Mouse (Mus musculus) forebrain, postnatal 0 days (tissue): ENCODE measurements around the gene Olfr1246. TPM values are rescaled to one million over a fixed set of nuclear protein-coding genes. Genes with fewer than 3 reads are reported as not detected.
"Not testable (repeated sequence)": the region's sequence is repeated elsewhere in the genome, so short reads cannot be mapped to it uniquely, and the experiment has no call there.

ENCODE experiments used
- ATAC-seq: fragments of 200-750 bp; cut with Nextera tagmentation; 2 replicates; pipeline ENCODE4 v1.8.0; 2017; ENCODE audit warnings: mild to moderate bottlenecking, moderate library complexity
- DNase-seq: peaks from one replicate; pipeline ENCODE4 v3.0.0-alpha.2; 2015
- H3K27ac ChIP-seq: fragments of 300-500 bp; sonication (generic); 2 replicates; pipeline ENCODE4 v1.5.1; 2014; ENCODE audit warnings: low read depth, mild to moderate bottlenecking, antibody characterized with exemption, low read length, moderate library complexity, mixed read lengths
- H3K27me3 ChIP-seq: fragments of 300-500 bp; sonication (generic); 2 replicates; pipeline ENCODE4 v1.6.1; 2014; ENCODE audit warnings: mild to moderate bottlenecking, low read length, mixed read lengths; ENCODE audit not compliant: insufficient read depth
- H3K36me3 ChIP-seq: fragments of 300-500 bp; sonication (generic); 2 replicates; pipeline ENCODE4 v1.6.1; 2014; ENCODE audit warnings: mild to moderate bottlenecking, moderate library complexity; ENCODE audit not compliant: insufficient read depth
- H3K4me1 ChIP-seq: fragments of 300-500 bp; sonication (generic); 2 replicates; pipeline ENCODE4 v1.6.1; 2014; ENCODE audit warnings: antibody characterized with exemption; ENCODE audit not compliant: insufficient read depth
- H3K4me2 ChIP-seq: fragments of 300-500 bp; sonication (generic); 2 replicates; pipeline ENCODE4 v1.6.1; 2014; ENCODE audit warnings: low read depth, mild to moderate bottlenecking, moderate library complexity
- H3K4me3 ChIP-seq: fragments of 300-500 bp; sonication (generic); 2 replicates; pipeline ENCODE4 v1.5.1; 2014; ENCODE audit warnings: low read depth, low read length, mixed read lengths
- H3K9ac ChIP-seq: fragments of 300-500 bp; sonication (generic); 2 replicates; pipeline ENCODE4 v1.6.1; 2014; ENCODE audit warnings: mild to moderate bottlenecking
- H3K9me3 ChIP-seq: fragments of 300-500 bp; sonication (generic); 2 replicates; pipeline ENCODE4 v1.6.1; 2016; ENCODE audit warnings: low read length
- CTCF ChIP-seq: sonication (generic); IDR thresholded peaks from 2 replicates; pipeline ENCODE4 v1.5.1; 2016; ENCODE audit warnings: antibody characterized with exemption, control low read depth, low read depth
- WGBS: fragments of 180-500 bp; shearing (Covaris S2); extraction: QIAGEN DNeasy Blood & Tissue Kit; methylation state at CpG from one replicate; pipeline ENCODE4 v1.1.7; 2014; 5-methylcytosine and 5-hydroxymethylcytosine counted together
- polyA plus RNA-seq: library from polyadenylated mRNA; unstranded; fragments of >200 nt; fragmentation: Nextera tagmentation; extraction: Ambion mirVana; gene quantifications from 2 replicates; pipeline ENCODE4 v1.2.1, GENCODE M21; 2015
- total RNA-seq: library from RNA; depleted of rRNA; stranded (reverse); fragments of >200 nt; gene quantifications from 2 replicates; pipeline ENCODE4 v1.2.3, GENCODE M21; 2014; rRNA removed

Olfr1246 gene
- not detected in 2 replicates for total RNA-seq
- not detected in 2 replicates for polyA plus RNA-seq

GRCm38 (mm10) chr2:89593057-89593456, at the start of gene Olfr1246:
Gene Olfr1246, minus strand, starts transcription at chr2:89593157.
- Histone ChIP-seq H3K9me3 (no peaks in the 10 kb centered on the region), H3K4me1 (no peaks in the 10 kb centered on the region), H3K4me2 (no peak within 1 kb of the TSS), H3K27me3 (no peaks in the 10 kb centered on the region), H3K27ac (no peak within 1 kb of the TSS), H3K9ac (no peak within 1 kb of the TSS), H3K4me3 (no peak within 1 kb of the TSS), H3K36me3 (no peaks in the 10 kb centered on the region)
- DNase-seq (no peak), ATAC-seq (no peak)
- TF ChIP-seq CTCF: no peak
- WGBS: 83% methylated on average over 2 of the region's 2 CpGs

- Histone ChIP-seq H3K9ac (no peak within 1 kb of the TSS), H3K27ac (no peak within 1 kb of the TSS), H3K27me3 (no peaks in the 10 kb centered on the region), H3K4me2 (no peak within 1 kb of the TSS), H3K9me3 (no peaks in the 10 kb centered on the region), H3K36me3 (no peaks in the 10 kb centered on the region), H3K4me3 (no peak within 1 kb of the TSS), H3K4me1 (no peaks in the 10 kb centered on the region)
- TF ChIP-seq CTCF: no peak
- ATAC-seq (no peak), DNase-seq (no peak)
- 88% methylated on average over 2 of the region's 2 CpGs for WGBS
Measured at GRCm38 (mm10) chr2:89634883-89635282, 41.9 kb upstream of the Olfr1246 start, which contains the start of gene Olfr1249. Gene Olfr1249, minus strand, starts transcription at chr2:89634983.

- H3K4me2 ChIP-seq, H3K27ac ChIP-seq, ATAC-seq, H3K4me3 ChIP-seq, H3K9ac ChIP-seq, H3K9me3 ChIP-seq, H3K36me3 ChIP-seq, H3K27me3 ChIP-seq, DNase-seq, H3K4me1 ChIP-seq: not testable (repeated sequence)
- 93% methylated on average over 1 of the region's 1 CpGs for WGBS
Measured at GRCm38 (mm10) chr2:89618145-89618544, 25.2 kb upstream of the Olfr1246 start, which contains the start of gene Olfr1248. Gene Olfr1248, minus strand, starts transcription at chr2:89618245.

GRCm38 (mm10) chr2:89614030-89614429, 21.1 kb upstream of the Olfr1246 start, which contains the start of gene Olfr1247:
Gene Olfr1247, minus strand, starts transcription at chr2:89614130.
- no peak within 1 kb of the TSS for H3K27ac ChIP-seq
- no peak for DNase-seq
- H3K36me3 ChIP-seq: no peaks in the 10 kb centered on the region
- ATAC-seq: no peak
- H3K9me3 ChIP-seq: no peaks in the 10 kb centered on the region
- TF ChIP-seq CTCF: no peak
- no peak within 1 kb of the TSS for H3K9ac ChIP-seq
- H3K27me3 ChIP-seq: no peaks in the 10 kb centered on the region
- H3K4me3 ChIP-seq: no peak within 1 kb of the TSS
- WGBS: 95% methylated on average over 2 of the region's 2 CpGs
- H3K4me1 ChIP-seq: no peaks in the 10 kb centered on the region
- H3K4me2 ChIP-seq: no peak within 1 kb of the TSS

GRCm38 (mm10) chr2:89578347-89578746, 14.6 kb downstream of the Olfr1246 start, which contains the start of gene Olfr1245:
Gene Olfr1245, minus strand, starts transcription at chr2:89578447.
- WGBS: 76% methylated on average over 1 of the region's 1 CpGs
- ATAC-seq (no peak), DNase-seq (no peak)
- H3K4me2 ChIP-seq: no peak within 1 kb of the TSS
- no peaks in the 10 kb centered on the region for H3K4me1 ChIP-seq
- no peak for TF ChIP-seq CTCF
- H3K27ac ChIP-seq: no peak within 1 kb of the TSS
- no peaks in the 10 kb centered on the region for H3K27me3 ChIP-seq
- no peaks in the 10 kb centered on the region for H3K9me3 ChIP-seq
- H3K9ac ChIP-seq: no peak within 1 kb of the TSS
- H3K36me3 ChIP-seq: no peaks in the 10 kb centered on the region
- H3K4me3 ChIP-seq: no peak within 1 kb of the TSS

GRCm38 (mm10) chr2:89562706-89563105, 30.3 kb downstream of the Olfr1246 start:
- not testable (repeated sequence) for H3K4me3 ChIP-seq, H3K4me2 ChIP-seq, H3K4me1 ChIP-seq, ATAC-seq, DNase-seq, H3K9ac ChIP-seq, H3K9me3 ChIP-seq, H3K27me3 ChIP-seq, H3K36me3 ChIP-seq, H3K27ac ChIP-seq
- WGBS: 47% methylated on average over 2 of the region's 2 CpGs

GRCm38 (mm10) chr2:89544516-89544915, 48.4 kb downstream of the Olfr1246 start:
- DNase-seq (peak; percentile 54), ATAC-seq (no peak)
- peak; percentile 67 for TF ChIP-seq CTCF
- H3K9me3 ChIP-seq: no peaks in the 10 kb centered on the region
- H3K4me1 ChIP-seq: no peaks in the 10 kb centered on the region
- H3K27me3 ChIP-seq: no peaks in the 10 kb centered on the region
- H3K9ac ChIP-seq: no peak overlapping the region
- WGBS: 52% methylated on average over 2 of the region's 2 CpGs
- H3K27ac ChIP-seq: no peak overlapping the region
- H3K36me3 ChIP-seq: no peaks in the 10 kb centered on the region
- H3K4me2 ChIP-seq: no peak overlapping the region
- no peak overlapping the region for H3K4me3 ChIP-seq

- TF ChIP-seq CTCF: no peak
- Histone ChIP-seq H3K4me1 (no peaks in the 10 kb centered on the region), H3K9me3 (no peaks in the 10 kb centered on the region), H3K27ac (no peak overlapping the region), H3K4me3 (no peak overlapping the region), H3K9ac (no peak overlapping the region), H3K27me3 (no peaks in the 10 kb centered on the region), H3K4me2 (no peak overlapping the region), H3K36me3 (no peaks in the 10 kb centered on the region)
- ATAC-seq: no peak
- no peak for DNase-seq
- WGBS: 85% methylated on average over 1 of the region's 1 CpGs
Measured at GRCm38 (mm10) chr2:89539923-89540322, 53.0 kb downstream of the Olfr1246 start.

Other genes starting within 250 kb of the Olfr1246 start
- gene Olfr1234, start 228.3 kb downstream of the Olfr1246 start, total RNA-seq: not detected in 2 replicates
- not detected in 2 replicates for gene Olfr1234, start 228.3 kb downstream of the Olfr1246 start, polyA plus RNA-seq
- gene Olfr1238, start 183.5 kb downstream of the Olfr1246 start, total RNA-seq: not detected in 2 replicates
- gene Olfr1238, start 183.5 kb downstream of the Olfr1246 start, polyA plus RNA-seq: not detected in 2 replicates
- gene Olfr1239, start 172.8 kb downstream of the Olfr1246 start, total RNA-seq: not detected in 2 replicates
- gene Olfr1239, start 172.8 kb downstream of the Olfr1246 start, polyA plus RNA-seq: not detected in 2 replicates
- not detected in 2 replicates for gene Olfr1240, start 150.2 kb downstream of the Olfr1246 start, total RNA-seq
- not detected in 2 replicates for gene Olfr1240, start 150.2 kb downstream of the Olfr1246 start, polyA plus RNA-seq
- not detected in 2 replicates for gene Olfr1241, start 106.0 kb downstream of the Olfr1246 start, total RNA-seq
- not detected in 2 replicates for gene Olfr1241, start 106.0 kb downstream of the Olfr1246 start, polyA plus RNA-seq
- gene Olfr1242, start 94.8 kb downstream of the Olfr1246 start, total RNA-seq: not detected in 2 replicates
- not detected in 2 replicates for gene Olfr1242, start 94.8 kb downstream of the Olfr1246 start, polyA plus RNA-seq
- gene Olfr1243, start 61.7 kb downstream of the Olfr1246 start, total RNA-seq: not detected in 2 replicates
- gene Olfr1243, start 61.7 kb downstream of the Olfr1246 start, polyA plus RNA-seq: not detected in 2 replicates
- not detected in 2 replicates for gene Olfr1245, start 14.7 kb downstream of the Olfr1246 start, total RNA-seq
- not detected in 2 replicates for gene Olfr1245, start 14.7 kb downstream of the Olfr1246 start, polyA plus RNA-seq
- gene Olfr1247, start 21.0 kb upstream of the Olfr1246 start, total RNA-seq: not detected in 2 replicates
- not detected in 2 replicates for gene Olfr1247, start 21.0 kb upstream of the Olfr1246 start, polyA plus RNA-seq
- not detected in 2 replicates for gene Olfr1248, start 25.1 kb upstream of the Olfr1246 start, total RNA-seq
- gene Olfr1248, start 25.1 kb upstream of the Olfr1246 start, polyA plus RNA-seq: not detected in 2 replicates
- not detected in 2 replicates for gene Olfr1249, start 41.8 kb upstream of the Olfr1246 start, total RNA-seq
- not detected in 2 replicates for gene Olfr1249, start 41.8 kb upstream of the Olfr1246 start, polyA plus RNA-seq
- gene Olfr1250, start 68.3 kb upstream of the Olfr1246 start, total RNA-seq: not detected in 2 replicates
- not detected in 2 replicates for gene Olfr1250, start 68.3 kb upstream of the Olfr1246 start, polyA plus RNA-seq
- gene Olfr1251, start 78.8 kb upstream of the Olfr1246 start, total RNA-seq: not detected in 2 replicates
- not detected in 2 replicates for gene Olfr1251, start 78.8 kb upstream of the Olfr1246 start, polyA plus RNA-seq
- not detected in 2 replicates for gene Olfr1252, start 131.9 kb upstream of the Olfr1246 start, total RNA-seq
- gene Olfr1252, start 131.9 kb upstream of the Olfr1246 start, polyA plus RNA-seq: not detected in 2 replicates
- not detected in 2 replicates for gene Olfr1253, start 163.9 kb upstream of the Olfr1246 start, total RNA-seq
- not detected in 2 replicates for gene Olfr1253, start 163.9 kb upstream of the Olfr1246 start, polyA plus RNA-seq
- gene Olfr1254, start 200.5 kb upstream of the Olfr1246 start, total RNA-seq: not detected in 2 replicates
- gene Olfr1254, start 200.5 kb upstream of the Olfr1246 start, polyA plus RNA-seq: not detected in 2 replicates
- not detected in 2 replicates for gene Olfr1255, start 218.9 kb upstream of the Olfr1246 start, total RNA-seq
- gene Olfr1255, start 218.9 kb upstream of the Olfr1246 start, polyA plus RNA-seq: not detected in 2 replicates
- gene Olfr1256, start 248.4 kb upstream of the Olfr1246 start, total RNA-seq: not detected in 2 replicates
- not detected in 2 replicates for gene Olfr1256, start 248.4 kb upstream of the Olfr1246 start, polyA plus RNA-seq